Mouse (Mus musculus) intestine, embryonic 14.5 days (tissue): Measurements from ENCODE around the gene Tusc2. TPM values are rescaled to one million over a fixed set of nuclear protein-coding genes. Genes with fewer than 3 reads are reported as not detected.
A peak's percentile ranks its signal among the peaks of the same experiment; 100 is the strongest.

Source experiments
- ATAC-seq: fragments of 200-750 bp; cut with Nextera tagmentation; replicated peaks from 2 replicates; pipeline ENCODE4 v1.8.0; 2017; ENCODE audit warnings: low read depth, moderate number of reproducible peaks, moderate TSS enrichment, moderate library complexity; ENCODE audit not compliant: low FRiP score, low TSS enrichment
- DNase-seq: peaks from one replicate; pipeline ENCODE4 v3.0.0-alpha.2; 2018; ENCODE audit warnings: low spot score
- H3K27ac ChIP-seq: fragments of 300-500 bp; sonication (generic); 2 replicates; pipeline ENCODE4 v1.5.1; 2014; ENCODE audit warnings: low read depth, mild to moderate bottlenecking, control low read depth
- H3K27me3 ChIP-seq: fragments of 300-500 bp; sonication (generic); replicated peaks from 2 replicates; pipeline ENCODE4 v1.6.1; 2014; ENCODE audit warnings: low read length, control low read depth; ENCODE audit not compliant: control insufficient read depth, insufficient read depth
- H3K36me3 ChIP-seq: fragments of 300-500 bp; sonication (generic); 2 replicates; pipeline ENCODE4 v1.6.1; 2014; ENCODE audit warnings: low read length, control low read depth; ENCODE audit not compliant: control insufficient read depth, insufficient read depth
- H3K4me1 ChIP-seq: fragments of 300-500 bp; sonication (generic); replicated peaks from 2 replicates; pipeline ENCODE4 v1.6.1; 2014; ENCODE audit warnings: low read length, control low read depth, mixed read lengths; ENCODE audit not compliant: control insufficient read depth, insufficient read depth
- H3K4me2 ChIP-seq: fragments of 300-500 bp; sonication (generic); 2 replicates; pipeline ENCODE4 v1.6.1; 2014; ENCODE audit warnings: low read length
- H3K4me3 ChIP-seq: fragments of 300-500 bp; sonication (generic); 2 replicates; pipeline ENCODE4 v1.5.1; 2014; ENCODE audit warnings: low read depth, low read length, control low read depth, mixed read lengths
- H3K9ac ChIP-seq: fragments of 300-500 bp; sonication (generic); 2 replicates; pipeline ENCODE4 v1.6.1; 2014; ENCODE audit warnings: mild to moderate bottlenecking, low read length
- H3K9me3 ChIP-seq: fragments of 300-500 bp; sonication (generic); 2 replicates; pipeline ENCODE4 v1.6.1; 2016; ENCODE audit warnings: low read length, control low read depth; ENCODE audit not compliant: control insufficient read depth
- WGBS: fragments of 180-500 bp; shearing (Covaris S2); extraction: QIAGEN DNeasy Blood & Tissue Kit; methylation state at CpG from one replicate; pipeline ENCODE4 v1.1.7; 2014; 5-methylcytosine and 5-hydroxymethylcytosine counted together
- polyA plus RNA-seq: library from polyadenylated mRNA; unstranded; fragments of >200 nt; fragmentation: Nextera tagmentation; extraction: Ambion mirVana; gene quantifications from 2 replicates; pipeline ENCODE4 v1.2.1, GENCODE M21; 2014

The Tusc2 gene
- polyA plus RNA-seq, 1 experiment from 2014 or later = 42.8 TPM

DNA sequence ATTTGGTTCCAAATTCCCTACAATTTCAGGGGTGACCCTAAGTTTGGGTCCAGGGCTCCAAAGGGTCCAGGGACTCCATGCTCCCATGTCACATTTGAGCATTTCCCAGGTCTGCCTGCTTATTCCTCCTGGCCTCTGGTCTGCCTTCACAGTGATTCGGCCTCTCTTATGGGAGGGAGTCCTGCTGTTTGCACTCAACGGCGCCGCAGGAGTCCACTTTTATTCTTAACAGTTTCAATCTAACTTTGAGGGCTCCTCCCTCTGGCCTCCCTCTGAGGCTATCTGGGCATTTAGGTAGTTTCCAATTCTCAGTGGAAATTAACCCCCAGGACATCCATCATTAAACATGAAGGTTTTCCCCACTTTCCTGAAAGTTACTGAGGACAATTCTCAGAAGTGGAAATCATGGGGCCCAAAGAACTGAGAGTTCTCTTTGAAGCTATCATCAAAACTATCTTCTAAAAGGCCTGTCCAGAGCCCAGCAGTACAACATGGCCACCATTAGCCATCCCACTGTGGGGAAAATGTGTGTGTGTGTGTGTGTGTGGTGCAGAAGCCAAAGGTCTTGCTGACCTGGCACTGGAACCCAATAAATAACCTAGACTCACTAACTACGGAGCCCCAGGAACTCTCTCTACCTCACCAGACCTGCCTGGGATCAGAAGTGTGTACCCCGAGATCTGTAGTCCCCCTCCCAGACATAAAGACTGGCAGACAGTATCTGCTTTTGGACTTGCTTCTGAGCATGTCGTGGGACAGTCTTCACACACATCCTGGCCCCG is 31.4 kb downstream of the Tusc2 start:
- Histone ChIP-seq H3K36me3 (peaks cover 56% of the 10 kb centered on the region), H3K4me1 (no peaks in the 10 kb centered on the region), H3K27me3 (no peaks in the 10 kb centered on the region), H3K9me3 (no peaks in the 10 kb centered on the region), H3K27ac (no peak overlapping the region), H3K4me2 (no peak overlapping the region), H3K4me3 (no peak overlapping the region), H3K9ac (no peak overlapping the region)
- ATAC-seq (no peak), DNase-seq (no peak)
- WGBS = 75% methylated on average over 8 of the region's 8 CpGs

DNA sequence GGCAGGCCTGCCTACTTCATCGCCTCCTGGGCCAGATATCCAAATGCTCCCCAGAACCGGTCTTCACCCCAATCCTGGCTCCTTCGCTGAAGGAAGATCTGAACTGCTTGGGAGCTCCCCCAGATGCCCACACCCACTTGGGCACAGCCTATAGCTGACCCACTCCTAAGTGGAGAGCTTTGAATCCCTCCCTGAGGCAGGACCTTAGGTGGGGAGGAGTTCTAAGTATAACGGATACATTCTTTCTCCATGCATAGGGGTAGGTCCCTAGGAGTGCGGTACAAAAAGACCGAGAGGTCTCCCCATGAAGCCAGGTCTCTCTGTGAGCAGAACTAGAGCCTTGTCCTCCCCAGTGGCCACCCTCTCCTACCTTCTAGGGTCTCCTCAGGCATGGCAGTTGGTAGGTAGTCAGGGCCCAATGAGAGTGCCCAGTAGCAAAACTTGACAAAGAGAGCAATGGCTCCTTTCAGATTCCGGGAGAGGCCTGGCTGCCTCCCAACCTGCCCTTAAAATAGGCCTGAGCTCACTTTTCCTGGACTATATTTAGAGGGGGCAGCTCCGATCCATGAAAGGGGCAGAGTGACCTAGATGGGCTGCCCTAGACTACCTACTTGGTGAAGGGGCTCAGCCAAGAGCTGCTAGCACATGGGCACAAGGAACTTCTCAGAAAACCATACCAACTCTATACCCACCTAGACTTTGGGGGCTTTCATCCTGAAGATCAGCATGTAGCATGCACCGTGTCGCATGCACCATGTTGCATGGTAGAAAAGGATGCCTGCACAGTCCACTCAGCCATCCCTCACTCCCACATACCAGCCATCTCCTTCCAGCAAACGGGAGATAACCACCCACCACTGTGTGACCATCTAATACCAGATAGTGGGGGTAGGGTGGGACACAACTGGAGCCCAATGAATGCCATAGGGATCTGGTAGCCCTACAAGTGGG is 33.8 kb downstream of the Tusc2 start:
- H3K4me1 ChIP-seq = no peaks in the 10 kb centered on the region
- no peak overlapping the region for H3K4me2 ChIP-seq
- peaks cover 32% of the 10 kb centered on the region for H3K36me3 ChIP-seq
- 87% methylated on average over 11 of the region's 11 CpGs for WGBS
- H3K4me3 ChIP-seq = no peak overlapping the region
- no peak overlapping the region for H3K27ac ChIP-seq
- no peak overlapping the region for H3K9ac ChIP-seq
- H3K27me3 ChIP-seq = no peaks in the 10 kb centered on the region
- H3K9me3 ChIP-seq = no peaks in the 10 kb centered on the region
- DNase-seq = no peak
- ATAC-seq = no peak

DNA sequence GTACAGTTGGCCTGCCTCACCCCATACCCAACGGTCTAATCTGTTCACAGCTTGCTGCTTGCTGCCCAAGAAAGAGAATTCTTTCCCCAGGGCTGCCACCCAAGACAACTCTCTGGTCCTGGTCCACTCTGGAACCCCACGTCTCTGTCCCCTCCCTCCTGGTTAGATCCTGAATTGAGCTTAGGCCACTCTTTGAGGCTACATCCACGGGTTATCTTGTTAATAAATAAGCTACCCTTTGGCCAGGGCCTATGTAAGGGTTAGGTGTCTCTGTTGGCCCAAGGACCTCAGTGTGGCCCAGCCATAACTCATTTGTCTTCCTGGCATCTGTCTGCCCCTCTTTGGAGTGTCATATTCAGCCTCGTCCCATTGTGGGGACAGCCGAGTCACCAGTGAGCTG is 35.3 kb downstream of the Tusc2 start:
- WGBS = 78% methylated on average over 5 of the region's 5 CpGs
- Histone ChIP-seq H3K9ac (no peak overlapping the region), H3K4me1 (peaks cover 3% of the 10 kb centered on the region; the same call in 1 of the 2 replicates), H3K4me3 (no peak overlapping the region), H3K27me3 (no peaks in the 10 kb centered on the region), H3K36me3 (peaks cover 17% of the 10 kb centered on the region), H3K4me2 (no peak overlapping the region), H3K9me3 (no peaks in the 10 kb centered on the region), H3K27ac (no peak overlapping the region)
- DNase-seq (no peak), ATAC-seq (no peak)

GRCm38 (mm10) chr9:107599433-107599832 is 36.4 kb downstream of the Tusc2 start:
- H3K36me3 ChIP-seq = peaks cover 6% of the 10 kb centered on the region
- H3K4me3 ChIP-seq = no peak overlapping the region
- no peak overlapping the region for H3K27ac ChIP-seq
- 83% methylated on average over 9 of the region's 9 CpGs for WGBS
- no peak overlapping the region for H3K9ac ChIP-seq
- ATAC-seq (no peak), DNase-seq (no peak)
- H3K27me3 ChIP-seq = no peaks in the 10 kb centered on the region
- H3K9me3 ChIP-seq = no peaks in the 10 kb centered on the region
- H3K4me1 ChIP-seq = peaks cover 10% of the 10 kb centered on the region
- H3K4me2 ChIP-seq = no peak overlapping the region

DNA sequence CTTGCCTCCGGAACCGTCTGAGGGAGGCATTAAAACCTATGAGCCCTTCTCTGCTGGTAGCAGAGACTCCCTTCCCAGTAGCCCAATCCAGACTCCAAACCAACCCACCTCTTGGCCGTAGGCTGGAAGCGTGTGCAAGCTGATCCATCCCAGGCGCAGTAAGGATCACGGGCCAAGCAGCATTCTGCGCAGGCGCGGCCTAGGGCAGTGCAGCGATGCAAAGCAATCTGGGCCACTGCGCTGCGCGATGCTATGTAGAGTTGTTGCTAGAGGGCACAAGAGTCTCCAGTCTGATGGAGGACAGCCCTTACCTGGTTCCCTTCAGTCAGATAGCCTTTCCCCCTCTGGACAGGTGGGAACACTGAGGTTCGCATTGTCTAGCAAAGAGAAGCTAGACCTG is 36.8 kb downstream of the Tusc2 start:
- no peak overlapping the region for H3K4me3 ChIP-seq
- H3K9me3 ChIP-seq = no peaks in the 10 kb centered on the region
- peaks cover 14% of the 10 kb centered on the region for H3K4me1 ChIP-seq
- H3K4me2 ChIP-seq = no peak overlapping the region
- H3K9ac ChIP-seq = no peak overlapping the region
- no peak for ATAC-seq
- no peak for DNase-seq
- WGBS = 62% methylated on average over 14 of the region's 14 CpGs
- peaks cover 2% of the 10 kb centered on the region for H3K36me3 ChIP-seq
- no peak overlapping the region for H3K27ac ChIP-seq
- H3K27me3 ChIP-seq = no peaks in the 10 kb centered on the region

GRCm38 (mm10) chr9:107600745-107601144 is 37.7 kb downstream of the Tusc2 start:
- no peak for DNase-seq
- Histone ChIP-seq H3K36me3 (no peaks in the 10 kb centered on the region), H3K9ac (no peak overlapping the region), H3K27ac (no peak overlapping the region), H3K4me3 (no peak overlapping the region), H3K4me2 (no peak overlapping the region), H3K9me3 (no peaks in the 10 kb centered on the region), H3K27me3 (no peaks in the 10 kb centered on the region), H3K4me1 (peaks cover 16% of the 10 kb centered on the region)
- ATAC-seq = no peak
- WGBS = 78% methylated on average over 12 of the region's 12 CpGs

DNA sequence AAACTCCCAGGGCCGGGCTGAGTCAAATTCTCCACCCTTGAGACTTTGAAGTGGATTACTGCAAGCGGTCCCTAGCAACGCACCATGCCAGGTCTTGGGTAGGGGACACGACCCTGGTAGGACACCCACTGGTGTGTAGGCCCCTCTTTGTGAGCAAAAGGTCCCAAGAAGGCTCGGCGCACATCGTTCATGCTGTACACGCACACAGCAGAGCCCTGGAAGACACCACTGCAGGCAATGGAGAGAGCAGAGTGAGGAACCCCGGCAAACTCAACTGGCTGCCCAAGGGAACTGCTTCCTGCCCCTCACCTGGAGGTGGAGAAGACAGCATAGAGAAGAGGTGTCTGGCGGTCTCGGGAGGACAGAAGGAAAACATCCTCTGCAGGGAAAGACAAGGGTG is 38.2 kb downstream of the Tusc2 start:
- Histone ChIP-seq H3K27ac (no peak overlapping the region), H3K36me3 (no peaks in the 10 kb centered on the region), H3K9ac (no peak overlapping the region), H3K9me3 (no peaks in the 10 kb centered on the region), H3K4me3 (no peak overlapping the region), H3K27me3 (no peaks in the 10 kb centered on the region), H3K4me2 (no peak overlapping the region), H3K4me1 (peaks cover 16% of the 10 kb centered on the region)
- DNase-seq = no peak
- 83% methylated on average over 11 of the region's 11 CpGs for WGBS
- no peak for ATAC-seq

DNA sequence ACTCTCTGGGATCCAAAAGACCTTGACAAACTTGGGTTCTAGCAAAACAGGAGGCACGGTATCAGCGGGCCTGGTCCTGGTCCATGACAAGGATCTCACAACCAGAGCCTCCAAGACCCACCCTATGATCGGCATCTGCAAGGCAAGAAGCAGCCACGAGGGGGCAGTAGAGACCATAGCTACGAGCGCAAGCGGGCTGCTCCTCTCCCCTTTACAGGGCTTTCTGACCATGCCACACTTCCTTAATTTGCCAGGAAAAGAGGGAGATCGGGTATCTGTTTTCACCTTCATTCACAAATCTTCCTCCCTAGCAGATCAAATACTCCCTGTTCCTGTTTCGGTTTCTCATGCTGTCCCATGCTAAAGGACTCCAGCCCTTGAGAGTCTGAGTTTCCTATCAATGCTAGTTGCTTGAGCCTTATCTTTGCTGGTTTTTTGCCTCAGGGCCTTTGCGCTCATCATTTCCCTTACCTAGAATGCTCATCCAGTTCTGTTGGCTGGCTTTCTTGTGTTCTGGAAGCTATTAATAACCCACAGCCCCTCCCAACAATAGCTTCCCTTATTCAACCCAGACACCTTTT is 39.1 kb downstream of the Tusc2 start:
- H3K4me1 ChIP-seq = peaks cover 22% of the 10 kb centered on the region
- DNase-seq = peak; percentile 100
- H3K27ac ChIP-seq = no peak overlapping the region
- no peaks in the 10 kb centered on the region for H3K36me3 ChIP-seq
- 10% methylated on average over 10 of the region's 10 CpGs for WGBS
- H3K9me3 ChIP-seq = no peaks in the 10 kb centered on the region
- H3K27me3 ChIP-seq = no peaks in the 10 kb centered on the region
- H3K4me3 ChIP-seq = no peak overlapping the region
- no peak overlapping the region for H3K9ac ChIP-seq
- H3K4me2 ChIP-seq = 0 out of 2 replicates have a peak overlapping the region, but pooled peaks have one; percentile 1
- peak; percentile 47; the same call in 1 of the 2 replicates for ATAC-seq
